Mouse (Mus musculus) CH12.LX (cell line): ENCODE data around the gene Grm8.

Source experiments
- CTCF ChIP-seq, 2 experiments: IDR thresholded peaks in 1 of 2; conservative IDR thresholded peaks in 1 of 2; 2 replicates each; pipeline ENCODE4 v1.5.1; 2011 to 2012; ENCODE audit warnings: low read depth in 2 of 2, low read length in 2 of 2, improper control_type of control experiment in 1 of 2, inconsistent platforms in 1 of 2, mild to moderate bottlenecking in 1 of 2, moderate library complexity in 1 of 2
- JUND ChIP-seq: conservative IDR thresholded peaks from 2 replicates; pipeline ENCODE4 v1.6.1; 2011; ENCODE audit warnings: low read depth, low read length, improper control_type of control experiment
- MAX ChIP-seq: IDR thresholded peaks from 2 replicates; pipeline ENCODE4 v1.6.1; 2011; ENCODE audit warnings: low read length, improper control_type of control experiment

- TF ChIP-seq MAX (no peak), CTCF (conservative IDR thresholded peaks at IDR 0.05 in 1 of 2, IDR thresholded peaks at IDR 0.05 in 1 of 2; ENCODE audit: low read depth in 2 of 2, low read length in 2 of 2) (peak in 1 of 2 experiments; percentile 47; a peak in 2 of 4 replicates), JUND (no peak)
Measured at GRCm38 (mm10) chr6:28134251-28134801, 652 bp downstream of the Grm8 start.
